Mouse (Mus musculus) ZHBTc4 (cell line): ENCODE results near the gene Cr2.

Source experiments
- DNase-seq: peaks from one replicate; pipeline ENCODE4 v3.0.0-alpha.2; 2011; ENCODE audit warnings: low read depth, low spot score

Gene Cr2

GRCm38 (mm10) chr1:195175980-195176931 is at the start of gene Cr2:
Gene Cr2 (minus strand): TSS chr1:195176716.
- peak; percentile 82 for DNase-seq

- no peak for DNase-seq
Observed at GRCm38 (mm10) chr1:195221781-195222180, 45.3 kb upstream of the Cr2 start.

- peak; percentile 58 for DNase-seq
Observed at GRCm38 (mm10) chr1:195212851-195213250, 36.3 kb upstream of the Cr2 start.

GRCm38 (mm10) chr1:195184746-195185145 is 8.2 kb upstream of the Cr2 start:
- DNase-seq, result no peak

GRCm38 (mm10) chr1:195164996-195165755 is 11.3 kb downstream of the Cr2 start:
- DNase-seq, result no peak

- no peak for DNase-seq
Observed at GRCm38 (mm10) chr1:195132070-195132469, 44.4 kb downstream of the Cr2 start.

- no peak for DNase-seq
Observed at GRCm38 (mm10) chr1:195131675-195132015, 44.9 kb downstream of the Cr2 start.

GRCm38 (mm10) chr1:195130953-195131674 is 45.4 kb downstream of the Cr2 start, which contains the start of gene Cr1l:
Gene Cr1l (minus strand): TSS chr1:195131586.
- DNase-seq, result peak; percentile 88

- DNase-seq, result peak; percentile 19
Observed at GRCm38 (mm10) chr1:195130479-195130878, 46.0 kb downstream of the Cr2 start.

GRCm38 (mm10) chr1:195129867-195130266 is 46.6 kb downstream of the Cr2 start:
- DNase-seq, result no peak

GRCm38 (mm10) chr1:195114414-195114813 is 62.1 kb downstream of the Cr2 start:
- DNase-seq, result no peak

GRCm38 (mm10) chr1:195113621-195114020 is 62.9 kb downstream of the Cr2 start:
- peak; percentile 35 for DNase-seq

GRCm38 (mm10) chr1:195100693-195101092 is 75.8 kb downstream of the Cr2 start:
- DNase-seq, result no peak

- DNase-seq, result no peak
Observed at GRCm38 (mm10) chr1:195098004-195098403, 78.5 kb downstream of the Cr2 start.

- peak; percentile 88 for DNase-seq
Observed at GRCm38 (mm10) chr1:195092220-195092720, 84.2 kb downstream of the Cr2 start, which contains the start of gene Cd46. Gene Cd46 (minus strand): TSS chr1:195092249.

- DNase-seq, result no peak
Observed at GRCm38 (mm10) chr1:195091699-195092219, 84.8 kb downstream of the Cr2 start.
